In genomic region chr11:78310861-78311511, GRCm38 (mm10) we compare ENCODE assay signal across 26 mouse cellular contexts. TPM values are rescaled to one million over a fixed set of nuclear protein-coding genes. Genes with fewer than 3 reads are reported as not detected.
DNase-seq lines count a peak whose midpoint lies in the region; ATAC-seq and TF ChIP-seq lines count a peak whose summit lies in the region.
"Had no signal": no experiment of that assay in that cellular context is flagged by ENCODE, and none has a peak within 500 bp of the region (broad histone marks: within the 10 kb centered on the region; RNA-seq: fewer than 3 reads in every experiment).

No protein-coding gene starts in this region.

- DNase-seq in adrenal gland, adult 8-10 months: peak; percentile 57
- no peak for DNase-seq in adrenal gland, adult 18-20 months (ENCODE audit: low spot score in 2 of 2)
- DNase-seq in kidney, postnatal 0 days (ENCODE audit: low spot score): peak; percentile 19
- DNase-seq in kidney, adult 8-10 months: no peak
- peak; percentile 58 for DNase-seq in adrenal gland, postnatal 14 days
- peak; percentile 46 for DNase-seq in splenic B cell, adult 2 months (ENCODE audit: low read depth, low spot score)
- DNase-seq in thymus, postnatal 36 days: no peak
- DNase-seq: cerebellum, adult 2 months; cerebellum, postnatal 25 days; gastrocnemius, postnatal 36 days; heart, adult 2 months; heart, postnatal 14 days; kidney, postnatal 14 days; layer of hippocampus, postnatal 36 days; lung, postnatal 4 days; right cerebral cortex, postnatal 14 days; thymus, adult 18-20 months had no signal

- H3K4me1 ChIP-seq in kidney, postnatal 0 days (replicated peaks; ENCODE audit: insufficient read depth, low read length): no peaks in the 10 kb centered on the region
- H3K4me1 ChIP-seq: midbrain, embryonic 15.5 days had no signal

- no peak overlapping the region for H3K27ac ChIP-seq in kidney, postnatal 0 days
- H3K27ac ChIP-seq: embryonic facial prominence, embryonic 13.5 days; forebrain, embryonic 13.5 days; heart, adult 2 months; heart, embryonic 13.5 days; layer of hippocampus, adult 2 months; midbrain, embryonic 15.5 days had no signal

- 69% methylated on average over 8 of the region's 8 CpGs for WGBS in kidney, postnatal 0 days

- no peak for TF ChIP-seq CTCF in kidney, postnatal 0 days (IDR thresholded peaks at IDR 0.05; ENCODE audit: low read depth)

- no peak overlapping the region for H3K9ac ChIP-seq in kidney, postnatal 0 days (ENCODE audit: low read depth, low read length)
- H3K9ac ChIP-seq: embryonic facial prominence, embryonic 13.5 days; forebrain, embryonic 13.5 days; heart, embryonic 13.5 days; midbrain, embryonic 15.5 days had no signal

- H3K36me3 ChIP-seq in kidney, postnatal 0 days (ENCODE audit: insufficient read depth, low read length): peaks cover 18% of the 10 kb centered on the region
- no peaks in the 10 kb centered on the region for H3K36me3 ChIP-seq in splenic B cell, adult 2 months (ENCODE audit: control insufficient read depth, insufficient read depth, low read length, poor library complexity, severe bottlenecking)
- H3K36me3 ChIP-seq: midbrain, embryonic 15.5 days had no signal

- H3K9me3 ChIP-seq in kidney, postnatal 0 days (replicated peaks; ENCODE audit: low read length): no peaks in the 10 kb centered on the region
- H3K9me3 ChIP-seq: embryonic facial prominence, embryonic 13.5 days; forebrain, embryonic 13.5 days; heart, embryonic 13.5 days; midbrain, embryonic 15.5 days had no signal

- no peaks in the 10 kb centered on the region for H3K27me3 ChIP-seq in kidney, postnatal 0 days (ENCODE audit: insufficient read depth, low read length)
- H3K27me3 ChIP-seq in splenic B cell, adult 2 months (ENCODE audit: control insufficient read depth, insufficient read depth, low read length, poor library complexity, severe bottlenecking): no peaks in the 10 kb centered on the region
- H3K27me3 ChIP-seq: embryonic facial prominence, embryonic 13.5 days; forebrain, embryonic 13.5 days; heart, embryonic 13.5 days; midbrain, embryonic 15.5 days had no signal

- ATAC-seq in kidney, postnatal 0 days (replicated peaks; ENCODE audit: low FRiP score, low read depth): peak; percentile 46; the same call in 1 of the 2 replicates
- ATAC-seq: CD4-positive, CD25-positive, alpha-beta regulatory T cell, adult 4 months; forebrain, embryonic 13.5 days; intestine, embryonic 16.5 days; midbrain, embryonic 15.5 days had no signal

- no peak overlapping the region for H3K4me3 ChIP-seq in kidney, postnatal 0 days (replicated peaks; ENCODE audit: low read depth, low read length)
- H3K4me3 ChIP-seq: embryonic facial prominence, embryonic 13.5 days; erythroblast, embryonic 14.5 days; forebrain, embryonic 13.5 days; heart, adult 2 months; heart, embryonic 13.5 days; layer of hippocampus, adult 2 months; midbrain, embryonic 15.5 days; myocyte had no signal

- H3K4me2 ChIP-seq in kidney, postnatal 0 days (ENCODE audit: low read length): no peak overlapping the region
- H3K4me2 ChIP-seq: embryonic facial prominence, embryonic 13.5 days; forebrain, embryonic 13.5 days; heart, embryonic 13.5 days; midbrain, embryonic 15.5 days had no signal

RNA-seq across cellular contexts. Expression of gene Spag5, which starts 9.7 kb away (rescaled TPM):
- 1 to 10 TPM; 5.1 to 8.3 (median 6.9) TPM for total RNA-seq in adrenal gland, adult 8-10 months (2022)
- 1 to 10 TPM; 1.9 to 4.3 TPM for total RNA-seq in adrenal gland, adult 18-20 months (2021)
- 12.4 and 14.8 TPM in 2 replicates for polyA plus RNA-seq in kidney, postnatal 0 days (2015; fragmentation: Nextera tagmentation; extraction: Ambion mirVana)
- 9.7 and 12.4 TPM in 2 replicates for total RNA-seq in adrenal gland, postnatal 14 days (2021)

RNA-seq across cellular contexts. Expression of gene Aldoc, which starts 11.8 kb away (rescaled TPM):
- 10 to 100 TPM; 23.4 to 54.0 (median 37.5) TPM for total RNA-seq in adrenal gland, adult 8-10 months (2022)
- 10 to 100 TPM; 20.8 to 26.9 TPM for total RNA-seq in adrenal gland, adult 18-20 months (2021)
- 12.5 and 13.0 TPM in 2 replicates for polyA plus RNA-seq in kidney, postnatal 0 days (2015; fragmentation: Nextera tagmentation; extraction: Ambion mirVana)
- total RNA-seq in adrenal gland, postnatal 14 days (2021): 8.8 and 9.2 TPM in 2 replicates

RNA-seq across cellular contexts. Expression of gene Pigs, which starts 17.2 kb away (rescaled TPM):
- total RNA-seq in adrenal gland, adult 8-10 months (2022): 10 to 100 TPM; 83.3 to 84.7 (median 83.9) TPM
- total RNA-seq in adrenal gland, adult 18-20 months (2021): 10 to 100 TPM; 56.2 to 62.4 TPM
- polyA plus RNA-seq in kidney, postnatal 0 days (2015; fragmentation: Nextera tagmentation; extraction: Ambion mirVana): 67.5 and 74.9 TPM in 2 replicates
- total RNA-seq in adrenal gland, postnatal 14 days (2021): 43.0 and 47.6 TPM in 2 replicates

RNA-seq across cellular contexts. Expression of gene BC030499, which starts 20.3 kb away (rescaled TPM):
- 1 to 10 TPM in 3 of 4 experiments, under 1 TPM in 1; 0.26 to 1.8 (median 1.5) TPM for total RNA-seq in adrenal gland, adult 8-10 months (2022)
- under 1 TPM; 0.46 to 0.54 TPM for total RNA-seq in adrenal gland, adult 18-20 months (2021)
- polyA plus RNA-seq in kidney, postnatal 0 days (2015; fragmentation: Nextera tagmentation; extraction: Ambion mirVana): 0.17 TPM in 1 of 2 replicates, not detected in the other
- total RNA-seq in adrenal gland, postnatal 14 days (2021): 0.41 and 0.83 TPM in 2 replicates

RNA-seq across cellular contexts. Expression of gene Unc119, which starts 32.3 kb away (rescaled TPM):
- total RNA-seq in adrenal gland, adult 8-10 months (2022): 10 to 100 TPM; 45.1 to 60.9 (median 53.0) TPM
- total RNA-seq in adrenal gland, adult 18-20 months (2021): 10 to 100 TPM; 25.8 to 29.0 TPM
- polyA plus RNA-seq in kidney, postnatal 0 days (2015; fragmentation: Nextera tagmentation; extraction: Ambion mirVana): 30.4 TPM in 2 replicates
- total RNA-seq in adrenal gland, postnatal 14 days (2021): 24.4 and 26.8 TPM in 2 replicates

Comparison
In these comparisons a context has a peak if more than half of its experiments do, and no peak if none do; other contexts are left out.
1. DNase-seq: peak in adrenal gland, adult 8-10 months (single experiment), kidney, postnatal 0 days (single experiment), adrenal gland, postnatal 14 days (single experiment) and splenic B cell, adult 2 months (single experiment); none in adrenal gland, adult 18-20 months (0 of 2), kidney, adult 8-10 months (0 of 2) and thymus, postnatal 36 days (0 of 2).